Mouse (Mus musculus): ENCODE data around the gene Pla2g5. TPM values are rescaled to one million over a fixed set of nuclear protein-coding genes. Genes with fewer than 3 reads are reported as not detected.

The Pla2g5 gene
- total RNA-seq, 2 experiments from 2014 or later: 0.20 to 1.7 TPM

DNA sequence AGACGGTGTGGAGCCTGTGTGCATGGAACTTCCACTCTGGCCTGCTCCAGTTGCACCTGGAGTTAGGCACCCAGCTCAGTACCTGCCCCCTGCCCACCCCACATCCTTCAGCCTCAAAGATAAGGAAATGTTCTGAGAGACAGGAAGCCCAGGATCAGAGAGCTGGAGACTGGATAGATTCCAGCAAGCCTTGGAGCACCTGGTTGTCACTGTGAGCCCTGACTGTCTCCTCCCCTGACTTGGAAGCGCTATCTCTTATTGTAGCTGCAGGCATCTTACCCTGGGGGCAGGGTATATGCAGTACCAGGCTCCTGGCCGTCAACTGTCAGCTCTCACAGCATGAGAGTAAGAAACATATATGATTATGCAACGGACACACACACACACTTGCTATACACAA lies 107.8 kb downstream of the Pla2g5 start:
- intact Hi-C loops (cut with DNase I): no loop called here
- DNase-seq: no peak

DNA sequence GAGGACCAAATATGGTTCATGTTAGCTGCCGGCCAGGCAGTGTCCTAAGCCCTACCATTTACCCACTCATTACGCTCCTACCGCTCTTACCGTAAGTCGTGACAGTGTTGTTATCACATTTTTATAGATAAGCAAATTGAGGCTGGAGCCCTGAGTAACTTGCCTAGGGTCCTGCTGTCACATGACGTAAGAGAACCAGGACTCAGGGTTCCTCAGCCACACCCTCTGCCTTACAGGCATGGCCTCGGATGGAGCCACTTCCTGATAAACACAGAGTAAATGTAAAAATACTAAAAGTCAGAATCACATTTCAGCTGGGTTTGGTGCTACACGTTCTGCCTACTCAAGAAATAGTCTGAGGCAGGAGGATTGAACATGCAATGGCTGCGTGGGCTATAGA lies 108.8 kb downstream of the Pla2g5 start:
- intact Hi-C loops (cut with DNase I): no loop called here
- no peak for DNase-seq

DNA sequence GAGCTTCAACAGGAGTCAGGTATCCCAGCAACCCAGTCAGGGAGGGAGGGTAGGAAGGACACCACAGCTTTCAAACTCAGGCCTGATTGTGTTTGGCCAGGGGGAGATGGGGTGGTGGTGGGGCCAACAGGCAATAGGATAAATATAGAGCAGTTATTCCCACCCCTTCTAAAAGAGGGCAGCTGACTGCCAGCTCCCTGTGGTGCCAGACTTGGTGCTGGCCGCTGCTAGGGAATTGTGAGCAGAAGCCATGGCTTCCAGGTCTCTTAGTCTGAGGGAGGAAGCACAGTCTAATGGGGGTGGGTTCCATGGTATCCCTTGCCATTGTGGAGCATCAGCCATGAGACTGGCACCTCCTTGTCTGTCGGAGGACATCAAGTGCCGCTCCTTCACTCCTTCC lies 109.7 kb downstream of the Pla2g5 start:
- intact Hi-C loops (cut with DNase I): no loop called here
- DNase-seq: no peak

DNA sequence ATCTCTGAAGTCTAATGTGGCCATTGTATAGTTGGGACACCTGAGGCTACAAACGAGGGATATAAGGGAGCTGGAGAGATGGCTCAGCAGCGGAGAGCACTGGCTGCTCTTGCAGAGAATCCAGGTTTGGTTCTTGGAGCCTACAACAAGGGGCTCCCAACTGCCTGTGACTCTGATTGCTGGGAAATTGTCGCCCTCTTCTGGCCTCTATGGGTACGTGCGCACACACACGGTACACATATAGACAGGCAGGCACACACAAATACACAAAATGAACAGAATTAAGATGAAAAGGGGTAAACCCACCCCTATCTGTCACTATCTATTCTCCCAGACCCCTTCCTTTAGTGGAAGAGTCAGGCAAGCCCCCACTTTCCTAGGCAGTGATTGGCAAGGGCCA lies 110.7 kb downstream of the Pla2g5 start:
- intact Hi-C loops (cut with DNase I): no loop called here
- DNase-seq: no peak

Other genes with a start within 250 kb of the Pla2g5 start
- not detected for gene Vwa5b1, start 227.6 kb downstream of the Pla2g5 start, total RNA-seq (2021)
- gene Pla2g2c, start 138.7 kb downstream of the Pla2g5 start, total RNA-seq (2021): not detected
- gene Ubxn10, start 126.3 kb downstream of the Pla2g5 start, total RNA-seq (2021): under 1 TPM; 0.10 to 0.12 TPM
- gene Pla2g2f, start 105.9 kb downstream of the Pla2g5 start, total RNA-seq (2021): not detected
- under 1 TPM; 0.20 to 0.27 TPM for gene Pla2g2d, start 87.7 kb downstream of the Pla2g5 start, total RNA-seq (2021)
- not detected for gene Gm13030, start 10.5 kb upstream of the Pla2g5 start, total RNA-seq (2021)
- not detected for gene Pla2g2e, start 14.5 kb upstream of the Pla2g5 start, total RNA-seq (2021)
- 10 to 100 TPM; 12.3 to 13.4 TPM for gene Otud3, start 50.5 kb upstream of the Pla2g5 start, total RNA-seq (2021)
- not detected for gene Rnf186, start 103.6 kb upstream of the Pla2g5 start, total RNA-seq (2021)
- 1 to 10 TPM; 4.0 to 6.1 TPM for gene Tmco4, start 109.4 kb upstream of the Pla2g5 start, total RNA-seq (2021)
- gene Htr6, start 212.1 kb upstream of the Pla2g5 start, total RNA-seq (2021): not detected
- 10 to 100 TPM; 22.6 to 22.8 TPM for gene Nbl1, start 229.5 kb upstream of the Pla2g5 start, total RNA-seq (2021)